Mouse (Mus musculus): ENCODE measurements at regions not wholly inside any gene's neighbourhood (a gene's known extent, or its start where the extent isn't known, plus 50 kb on each side); places are given as distances from the start of the nearest gene placed in this dataset.

DNA sequence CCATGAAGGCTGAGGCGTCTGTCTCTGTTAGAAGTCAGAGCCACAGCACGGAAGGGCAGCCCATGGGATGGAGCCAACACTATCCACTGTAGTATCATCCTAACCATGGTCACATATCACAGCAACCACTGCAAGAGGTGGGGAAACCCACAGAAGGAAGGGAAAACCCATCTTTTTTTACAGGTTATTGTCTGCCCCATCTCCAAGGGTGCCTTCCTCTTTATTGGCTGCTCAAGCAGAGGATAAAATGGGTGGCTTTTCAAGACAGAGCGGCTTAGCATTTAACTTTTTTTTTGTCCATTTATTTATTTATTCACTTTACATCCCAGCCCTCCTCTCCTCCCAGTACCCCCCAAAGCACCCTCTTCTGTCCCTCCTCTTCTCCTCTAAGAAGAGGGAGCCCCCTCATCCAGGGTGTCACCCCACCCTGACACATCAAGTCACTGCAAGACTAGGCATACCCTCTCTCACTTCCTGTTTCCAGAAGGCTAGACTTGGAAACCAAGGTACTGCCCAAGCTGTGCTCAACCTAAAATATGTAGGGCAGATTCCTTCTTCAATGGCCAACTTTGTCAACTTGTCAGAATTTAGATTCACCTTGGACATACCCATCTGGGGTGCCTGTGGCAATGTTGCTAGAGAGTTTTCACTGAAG lies 51.1 kb upstream of the Egr2 start:
- ATAC-seq (replicated peaks in 1 of 2; ENCODE audit: insufficient read depth in 1 of 2, low FRiP score in 2 of 2, low TSS enrichment in 1 of 2, low read depth in 1 of 2, poor library complexity in 2 of 2, severe bottlenecking in 2 of 2) = no peak
